ENCODE assay signal across 10 mouse cellular contexts in genomic region chr3:122510240-122510750, GRCm38 (mm10).
DNase-seq lines count a peak whose midpoint lies in the region; ATAC-seq and TF ChIP-seq lines count a peak whose summit lies in the region.
"Had no signal": no experiment of that assay in that cellular context is flagged by ENCODE, and none has a peak within 500 bp of the region (broad histone marks: within the 10 kb centered on the region; RNA-seq: fewer than 3 reads in every experiment).

No protein-coding gene starts in this region.

- peak overlapping the region; percentile 7; the same call in 1 of the 2 replicates for H3K4me3 ChIP-seq in ES-Bruce4 (ENCODE audit: low read depth, low read length)
- H3K4me3 ChIP-seq in kidney, adult 2 months (ENCODE audit: insufficient read depth, low read depth, low read length): peak overlapping the region; percentile 5; the same call in 1 of the 2 replicates
- H3K4me3 ChIP-seq in liver, embryonic 14.5 days (ENCODE audit: insufficient read depth in 1 of 2, low read depth in 2 of 2, low read length in 2 of 2): no peak overlapping the region
- no peak overlapping the region for H3K4me3 ChIP-seq in midbrain, embryonic 10.5 days
- no peak overlapping the region for H3K4me3 ChIP-seq in midbrain, embryonic 11.5 days (ENCODE audit: low read depth, low read length)
- H3K4me3 ChIP-seq: hindbrain, embryonic 15.5 days; neural tube, embryonic 15.5 days had no signal

- ATAC-seq in liver, embryonic 14.5 days (ENCODE audit: insufficient read depth): peak; percentile 42
- no peak for ATAC-seq in midbrain, embryonic 11.5 days (ENCODE audit: low FRiP score)

- no peak for TF ChIP-seq EP300 in ES-Bruce4 (IDR thresholded peaks at IDR 0.05; ENCODE audit: insufficient read depth, low read depth, low read length)
- no peak for TF ChIP-seq EP300 in liver, embryonic 14.5 days (IDR thresholded peaks at IDR 0.05; ENCODE audit: low read depth)

- no peaks in the 10 kb centered on the region for H3K9me3 ChIP-seq in ES-Bruce4 (replicated peaks; ENCODE audit: control insufficient read depth, insufficient read depth, low read length, poor library complexity, severe bottlenecking)
- H3K9me3 ChIP-seq in liver, embryonic 14.5 days (ENCODE audit: control insufficient read depth, low read length): no peaks in the 10 kb centered on the region
- H3K9me3 ChIP-seq in midbrain, embryonic 10.5 days (replicated peaks): no peaks in the 10 kb centered on the region
- no peaks in the 10 kb centered on the region for H3K9me3 ChIP-seq in midbrain, embryonic 11.5 days (ENCODE audit: control insufficient read depth, low read length)
- H3K9me3 ChIP-seq: hindbrain, embryonic 15.5 days; neural tube, embryonic 15.5 days had no signal

- no peaks in the 10 kb centered on the region for H3K27me3 ChIP-seq in ES-Bruce4 (ENCODE audit: control insufficient read depth, insufficient read depth, low read length, poor library complexity, severe bottlenecking)
- no peaks in the 10 kb centered on the region for H3K27me3 ChIP-seq in kidney, adult 2 months (replicated peaks; ENCODE audit: control insufficient read depth, insufficient read depth, low read length)
- no peaks in the 10 kb centered on the region for H3K27me3 ChIP-seq in liver, embryonic 14.5 days (ENCODE audit: control insufficient read depth, insufficient read depth, low read length)
- H3K27me3 ChIP-seq in midbrain, embryonic 10.5 days (ENCODE audit: low read depth, poor library complexity, severe bottlenecking): no peaks in the 10 kb centered on the region
- no peaks in the 10 kb centered on the region for H3K27me3 ChIP-seq in midbrain, embryonic 11.5 days (ENCODE audit: control insufficient read depth, insufficient read depth, low read length)
- H3K27me3 ChIP-seq: hindbrain, embryonic 15.5 days; neural tube, embryonic 15.5 days had no signal

- no peaks in the 10 kb centered on the region for H3K4me1 ChIP-seq in ES-Bruce4 (ENCODE audit: control insufficient read depth, insufficient read depth, low read length)
- peaks cover 31% of the 10 kb centered on the region for H3K4me1 ChIP-seq in kidney, adult 2 months (ENCODE audit: control insufficient read depth, insufficient read depth, low read length)
- H3K4me1 ChIP-seq in liver, embryonic 14.5 days (replicated peaks; ENCODE audit: control insufficient read depth in 2 of 2, insufficient read depth in 2 of 2, low read length in 1 of 2): peaks cover 0 to 22% of the 10 kb centered on the region in 2 experiments; a peak in 2 of 4 replicates
- H3K4me1 ChIP-seq in midbrain, embryonic 10.5 days: peaks cover 7% of the 10 kb centered on the region; the same call in 1 of the 2 replicates
- no peaks in the 10 kb centered on the region for H3K4me1 ChIP-seq in midbrain, embryonic 11.5 days (ENCODE audit: control insufficient read depth, insufficient read depth, low read length)

- H3K9ac ChIP-seq in ES-Bruce4 (ENCODE audit: low read depth, poor library complexity, severe bottlenecking): no peak overlapping the region
- no peak overlapping the region for H3K9ac ChIP-seq in liver, embryonic 14.5 days (replicated peaks)
- no peak overlapping the region for H3K9ac ChIP-seq in midbrain, embryonic 11.5 days (ENCODE audit: low read length)
- H3K9ac ChIP-seq: hindbrain, embryonic 15.5 days; neural tube, embryonic 15.5 days had no signal

- peak; percentile 92 for DNase-seq in heart, adult 11 months
- no peak for DNase-seq in heart, postnatal 25 days (ENCODE audit: low spot score)
- DNase-seq in kidney, adult 2 months: no peak
- DNase-seq in liver, embryonic 14.5 days (ENCODE audit: low read depth in 3 of 3, low spot score in 3 of 3): no peak
- no peak for DNase-seq in midbrain, embryonic 10.5 days (ENCODE audit: low spot score)
- DNase-seq in midbrain, embryonic 11.5 days (ENCODE audit: low spot score, missing footprints): no peak
- DNase-seq in testis, postnatal 14 days (ENCODE audit: low spot score): no peak

- TF ChIP-seq POLR2A in ES-Bruce4 (IDR thresholded peaks at IDR 0.05; ENCODE audit: insufficient read depth, low read length): no peak
- TF ChIP-seq POLR2A in kidney, adult 2 months (IDR thresholded peaks at IDR 0.05; ENCODE audit: low read depth, low read length): no peak

- H3K36me3 ChIP-seq in ES-Bruce4 (ENCODE audit: control insufficient read depth, insufficient read depth, low read length, poor library complexity, severe bottlenecking): peaks cover 4% of the 10 kb centered on the region; the same call in 1 of the 2 replicates
- no peaks in the 10 kb centered on the region for H3K36me3 ChIP-seq in kidney, adult 2 months (ENCODE audit: control insufficient read depth, insufficient read depth, low read length)
- no peaks in the 10 kb centered on the region for H3K36me3 ChIP-seq in liver, embryonic 14.5 days (replicated peaks; ENCODE audit: control insufficient read depth, insufficient read depth, low read depth)
- H3K36me3 ChIP-seq in midbrain, embryonic 10.5 days: peaks cover 48% of the 10 kb centered on the region
- 0 out of 2 replicates have a peak, but pooled peaks cover 2% of the 10 kb centered on the region for H3K36me3 ChIP-seq in midbrain, embryonic 11.5 days (ENCODE audit: control insufficient read depth, insufficient read depth, low read length)
- H3K36me3 ChIP-seq: hindbrain, embryonic 15.5 days; neural tube, embryonic 15.5 days had no signal

- H3K27ac ChIP-seq in ES-Bruce4 (ENCODE audit: insufficient read depth, low read length): no peak overlapping the region
- H3K27ac ChIP-seq in kidney, adult 2 months (ENCODE audit: insufficient read depth, low read depth, low read length): peak overlapping the region; percentile 97
- no peak overlapping the region for H3K27ac ChIP-seq in liver, embryonic 14.5 days
- no peak overlapping the region for H3K27ac ChIP-seq in midbrain, embryonic 10.5 days (replicated peaks)
- H3K27ac ChIP-seq in midbrain, embryonic 11.5 days (ENCODE audit: low read depth, low read length): no peak overlapping the region
- H3K27ac ChIP-seq: hindbrain, embryonic 15.5 days; neural tube, embryonic 15.5 days had no signal

- TF ChIP-seq CTCF in ES-Bruce4 (IDR thresholded peaks at IDR 0.05; ENCODE audit: low read depth, low read length): no peak
- no peak for TF ChIP-seq CTCF in kidney, adult 2 months (conservative IDR thresholded peaks at IDR 0.05; ENCODE audit: insufficient read depth, insufficient read length, low read depth, low read length)
- TF ChIP-seq CTCF in liver, embryonic 14.5 days (IDR thresholded peaks at IDR 0.05; ENCODE audit: low read depth): no peak

- intact Hi-C loops in heart, postnatal 25 days (cut with DNase I): loop anchor here (5.0 kb wide), 1 partner anchor 107 kb away; the partner anchor contains the start of gene Fnbp1l

- peak overlapping the region; percentile 40 for H3K4me2 ChIP-seq in liver, embryonic 14.5 days (ENCODE audit: low read depth)
- no peak overlapping the region for H3K4me2 ChIP-seq in midbrain, embryonic 11.5 days
- H3K4me2 ChIP-seq: hindbrain, embryonic 15.5 days; neural tube, embryonic 15.5 days had no signal

- 22% methylated on average over 14 of the region's 14 CpGs for whole genome bisulfite sequencing in kidney, adult 2 months
- 28% methylated on average over 14 of the region's 14 CpGs for WGBS in liver, embryonic 14.5 days (ENCODE audit: insufficient replicate concordance)
- 93% methylated on average over 14 of the region's 14 CpGs for WGBS in midbrain, embryonic 10.5 days
- WGBS in midbrain, embryonic 11.5 days: 94% methylated on average over 14 of the region's 14 CpGs

Comparison
In these comparisons a context has a peak if more than half of its experiments do, and no peak if none do; other contexts are left out.
1. H3K4me3 ChIP-seq: peak in ES-Bruce4 (single experiment) and kidney, adult 2 months (single experiment); none in liver, embryonic 14.5 days (0 of 2), midbrain, embryonic 10.5 days (single experiment) and midbrain, embryonic 11.5 days (single experiment).